Mouse (Mus musculus) T-helper 1 cell (primary cell): Measurements from ENCODE around the gene Fcho2.

ENCODE experiments used
- in situ Hi-C: fragments of 300-600 bp; cut with MboI, MseI; formaldehyde crosslinking; loops from one replicate; pipeline ENCODE4 v1.15.1; 2025; ENCODE audit warnings: high pct_unique_total_duplicates

Fcho2 gene

DNA sequence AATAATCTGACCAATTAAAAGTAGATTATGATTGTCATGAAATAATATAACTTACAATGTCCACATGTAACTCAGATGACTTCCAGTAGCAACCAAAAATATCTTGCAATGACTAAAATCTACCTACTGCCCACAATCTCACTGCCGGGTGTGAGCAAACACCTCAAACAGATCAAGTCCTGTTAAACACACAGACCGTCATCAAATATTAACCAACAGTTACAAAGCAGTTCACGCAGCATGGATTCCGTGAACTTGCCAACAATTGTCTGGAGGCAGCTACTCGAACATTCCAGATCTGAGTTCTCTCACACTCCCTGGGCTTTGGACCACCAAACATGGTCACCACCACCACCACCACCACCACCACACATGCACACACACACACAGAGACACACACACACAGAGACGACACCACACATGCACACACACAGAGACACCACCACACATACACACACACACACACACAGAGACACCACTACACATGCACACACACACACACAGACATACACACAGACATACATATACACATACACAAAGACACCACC lies 99.7 kb downstream of the Fcho2 start:
- in situ Hi-C loops: no loop called here

DNA sequence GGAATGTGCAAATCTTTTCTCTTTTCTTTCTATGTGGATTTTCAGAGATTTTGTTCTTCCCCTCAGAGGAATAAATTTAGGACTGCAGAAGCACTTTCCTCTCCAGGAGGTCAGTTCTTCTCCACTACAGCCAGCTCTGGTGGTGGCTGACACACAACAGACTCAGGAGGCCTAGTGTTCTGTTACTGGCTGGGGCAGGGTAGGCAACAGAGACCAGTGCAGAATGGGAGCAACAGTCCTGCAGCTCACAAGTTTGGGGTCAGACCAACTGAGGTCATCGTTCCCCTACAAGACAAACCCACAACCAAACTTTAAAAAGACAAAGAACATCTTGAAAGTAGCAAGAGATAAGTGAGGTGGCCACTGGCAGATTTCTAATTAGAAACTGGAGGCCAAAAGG lies 104.6 kb downstream of the Fcho2 start:
- in situ Hi-C loops: no loop called here

DNA sequence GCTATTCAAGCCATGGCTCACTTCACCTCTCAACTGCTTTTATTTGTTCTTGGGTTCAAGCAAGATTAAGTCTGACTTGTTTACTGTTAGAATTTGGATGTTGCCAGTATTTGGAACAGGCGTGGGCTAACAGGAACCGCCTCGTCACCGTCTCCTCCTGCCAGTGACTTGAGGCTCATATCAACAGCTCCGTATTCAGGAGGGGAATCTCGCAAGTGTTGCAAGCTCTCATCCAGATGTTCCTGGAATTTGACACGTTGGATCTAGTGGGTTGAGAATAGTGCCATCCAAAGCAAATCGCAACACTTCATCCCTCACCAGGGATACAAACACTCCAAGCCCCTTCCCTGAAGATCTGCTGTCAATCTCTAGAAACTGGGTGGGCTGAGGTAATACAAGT lies 105.0 kb downstream of the Fcho2 start:
- in situ Hi-C loops: no loop called here

DNA sequence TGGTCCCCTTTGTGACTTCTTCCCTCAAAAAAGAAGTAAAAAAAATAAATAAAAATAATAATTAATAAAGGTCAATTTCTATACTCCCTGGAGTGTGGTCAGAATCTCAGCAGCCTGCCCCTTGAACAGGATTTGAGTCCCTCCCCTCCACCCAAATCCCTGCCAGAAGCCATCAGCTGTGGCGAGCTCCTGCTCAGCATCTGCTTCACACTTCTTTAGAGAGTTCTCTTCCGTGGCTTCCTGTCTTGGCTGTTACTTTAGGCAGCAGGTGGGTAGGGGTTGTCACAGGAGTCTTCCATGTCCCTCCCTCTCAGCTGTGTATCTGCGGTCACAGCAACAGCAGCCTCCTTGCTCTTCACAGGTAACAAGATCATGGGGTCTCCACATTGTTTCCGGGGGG lies 109.7 kb downstream of the Fcho2 start:
- in situ Hi-C loops: no loop called here

DNA sequence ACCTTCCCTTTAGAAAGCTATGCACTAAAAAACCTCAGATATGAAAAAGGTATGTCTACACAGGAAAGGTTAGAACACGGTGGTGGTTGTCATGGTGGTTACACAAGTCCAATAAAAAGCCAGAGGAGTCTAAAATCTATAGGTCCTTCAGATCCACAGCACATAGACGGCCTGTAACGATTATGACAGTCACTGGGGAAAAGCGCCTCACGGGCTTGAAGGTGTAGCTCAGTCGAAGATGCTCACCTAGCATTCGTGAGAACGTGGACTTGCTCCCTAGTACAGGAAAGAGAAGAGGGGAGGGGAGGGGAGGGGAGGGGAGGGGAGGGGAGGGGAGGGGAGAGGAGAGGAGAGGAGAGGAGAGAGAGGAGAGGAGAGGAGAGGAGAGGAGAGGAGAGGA lies 111.5 kb downstream of the Fcho2 start:
- in situ Hi-C loops: no loop called here

DNA sequence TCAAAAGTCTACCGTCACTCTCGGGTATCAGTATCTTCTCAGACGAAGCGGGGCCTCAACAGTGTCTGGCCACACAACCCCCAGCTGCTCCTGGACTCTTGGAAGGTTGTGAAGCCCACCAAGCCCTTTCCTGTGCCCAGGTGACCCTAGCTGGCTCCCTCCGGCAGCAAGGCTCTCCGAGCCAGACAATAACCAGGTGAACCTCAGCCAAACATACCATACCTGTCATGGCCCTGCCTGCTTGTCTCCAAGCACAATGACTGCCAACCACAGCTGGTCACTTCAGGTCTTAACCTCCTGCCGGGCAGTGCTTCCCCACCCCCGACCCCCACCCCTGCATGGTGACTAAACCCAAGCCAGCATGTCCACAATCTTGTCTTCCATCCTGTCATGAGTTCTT lies 112.9 kb downstream of the Fcho2 start:
- in situ Hi-C loops: no loop called here

DNA sequence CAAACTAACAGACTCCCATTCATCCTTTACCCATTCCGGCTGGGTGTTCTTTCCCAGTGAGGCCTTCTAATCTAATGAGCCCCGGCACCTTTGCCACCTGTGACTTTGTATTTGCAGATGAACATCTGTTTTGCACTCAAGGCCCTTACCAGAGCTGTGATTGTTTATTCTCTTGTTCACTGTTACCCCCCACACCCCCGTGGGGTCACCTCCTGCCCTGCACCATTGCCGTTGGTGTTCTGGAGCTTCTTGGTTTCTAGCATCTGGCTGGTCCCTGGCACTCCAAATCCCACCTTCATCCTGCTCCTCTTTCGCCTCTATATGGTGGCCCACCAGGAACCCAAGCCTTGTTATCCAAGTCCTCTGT lies 114.0 kb downstream of the Fcho2 start:
- in situ Hi-C loops: no loop called here

DNA sequence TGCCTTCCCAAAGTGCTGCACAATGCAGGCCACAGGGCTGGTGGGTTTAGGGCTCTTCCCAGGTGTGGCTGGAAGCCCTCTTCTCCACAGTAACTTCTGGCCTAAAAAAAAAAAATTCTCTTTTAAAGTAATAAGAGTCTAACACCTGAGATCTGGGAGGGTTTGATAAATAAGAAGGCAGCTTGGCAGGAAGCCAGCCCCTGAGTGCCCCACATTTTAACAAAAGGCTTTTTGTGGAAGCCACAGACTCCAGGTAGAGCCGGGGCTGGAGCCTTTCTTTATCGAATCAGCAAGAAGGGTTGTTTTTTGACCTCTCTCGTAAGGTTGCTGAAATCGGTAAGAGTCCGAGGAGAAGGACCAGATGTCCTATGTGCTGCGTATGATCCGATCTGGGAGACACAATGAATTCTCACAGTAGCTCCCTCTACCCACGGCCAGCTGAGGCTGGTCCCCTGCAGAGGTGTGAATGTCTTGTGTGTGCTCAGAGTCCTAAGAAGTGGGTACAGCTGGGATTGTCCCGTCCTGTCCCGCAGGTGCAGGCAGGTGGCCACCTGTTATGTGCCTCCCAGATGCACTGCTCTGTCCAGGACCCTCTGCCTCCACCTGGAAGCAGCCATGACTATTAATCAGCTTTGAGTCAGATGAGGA lies 114.5 kb downstream of the Fcho2 start:
- in situ Hi-C loops: no loop called here

DNA sequence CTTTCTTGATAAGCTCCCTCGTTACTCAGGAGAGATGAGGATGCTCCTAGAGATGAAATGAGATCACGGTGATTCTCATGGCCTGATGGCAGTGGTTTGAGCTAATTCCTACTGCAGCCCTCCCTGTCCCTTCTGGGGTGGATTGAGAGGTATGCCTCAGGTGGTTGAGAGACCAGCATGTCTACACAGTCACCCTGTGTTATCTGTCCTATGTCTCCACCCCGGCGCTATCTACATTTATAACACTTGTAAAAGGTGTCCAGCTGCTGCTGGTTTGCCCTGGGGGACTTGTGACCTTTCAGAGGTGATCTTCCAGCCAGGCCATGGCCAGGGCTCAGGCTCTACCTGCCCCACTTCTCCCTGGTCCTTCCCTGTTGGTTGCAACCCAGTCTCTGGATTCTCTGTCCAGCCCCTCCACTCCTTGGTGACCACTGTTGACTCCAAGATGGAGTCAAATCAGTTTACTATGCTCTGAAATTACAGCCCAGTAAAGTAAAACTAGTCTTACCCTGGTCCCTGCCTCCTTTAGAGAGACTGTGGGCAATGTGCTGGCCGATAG lies 115.2 kb downstream of the Fcho2 start:
- in situ Hi-C loops: no loop called here

DNA sequence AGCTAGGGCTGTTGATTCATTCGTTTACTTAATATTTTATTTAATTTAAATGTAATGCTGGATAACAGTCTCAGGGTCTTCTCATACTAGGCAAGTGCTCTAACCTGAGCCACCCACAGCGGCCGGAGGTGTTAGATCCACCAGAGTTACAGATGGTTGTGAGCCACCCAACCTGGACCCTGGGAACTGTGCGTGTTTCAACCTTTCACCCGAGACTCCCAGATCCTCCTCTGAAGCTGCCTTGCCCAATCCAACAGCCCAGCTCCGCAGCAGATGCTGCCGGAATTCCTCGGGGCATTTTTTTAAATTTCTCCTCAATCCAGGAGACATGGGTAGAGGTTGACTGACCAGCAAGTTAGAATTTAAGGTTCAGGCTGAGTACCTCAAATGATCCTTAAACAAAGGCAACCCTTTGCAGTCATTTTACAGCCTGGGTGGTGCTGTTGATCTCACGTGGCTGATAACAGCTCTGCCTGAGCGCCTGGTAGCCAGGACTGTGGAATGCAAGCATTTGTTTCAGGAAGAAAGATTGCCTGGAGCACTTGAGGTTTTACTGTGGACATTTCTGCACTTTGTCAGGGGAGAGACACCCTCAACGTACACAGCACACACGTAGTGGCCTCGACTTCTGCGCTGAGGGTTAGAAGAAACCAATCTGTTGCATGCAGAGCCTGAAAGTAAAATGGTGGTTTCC lies 116.1 kb downstream of the Fcho2 start:
- in situ Hi-C loops: no loop called here

DNA sequence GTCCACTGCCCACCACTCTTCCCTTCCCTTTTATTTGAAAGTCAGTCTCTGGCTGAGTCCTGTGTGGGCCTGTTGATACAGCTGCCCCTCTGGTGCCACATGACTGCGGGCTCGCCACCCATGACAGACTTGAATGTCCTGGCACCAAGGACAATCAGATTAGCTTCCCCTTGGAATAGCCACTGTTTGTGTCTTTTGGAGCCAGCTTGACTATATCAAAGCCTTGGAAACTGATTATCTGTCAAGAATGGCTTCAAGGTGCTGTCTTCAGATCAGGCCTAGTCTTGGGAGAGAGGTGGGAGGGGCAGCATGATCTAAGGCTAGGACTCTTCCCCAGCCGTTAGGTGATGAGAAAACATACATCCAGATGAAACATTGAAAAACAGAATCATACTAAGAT lies 118.5 kb downstream of the Fcho2 start:
- in situ Hi-C loops: no loop called here

DNA sequence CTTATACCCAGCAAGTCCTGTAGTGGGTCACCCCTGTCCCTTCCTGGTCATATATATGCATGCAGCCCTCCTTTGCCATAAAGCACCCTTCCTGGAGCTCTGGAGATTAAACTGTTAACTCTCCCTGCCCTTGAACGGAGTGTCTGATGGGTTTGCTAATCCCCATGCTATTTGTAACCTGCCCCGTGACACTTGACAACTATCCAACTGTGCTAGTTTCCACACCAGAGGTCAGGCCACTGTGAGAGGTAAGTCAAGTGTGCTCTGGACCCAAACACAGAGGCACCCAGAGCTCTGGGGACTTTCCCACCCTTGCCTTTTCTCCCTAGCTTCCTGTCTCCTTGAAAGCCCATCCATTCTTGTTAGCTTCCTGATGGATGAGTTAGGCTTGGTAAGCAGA lies 119.7 kb downstream of the Fcho2 start:
- in situ Hi-C loops: no loop called here

DNA sequence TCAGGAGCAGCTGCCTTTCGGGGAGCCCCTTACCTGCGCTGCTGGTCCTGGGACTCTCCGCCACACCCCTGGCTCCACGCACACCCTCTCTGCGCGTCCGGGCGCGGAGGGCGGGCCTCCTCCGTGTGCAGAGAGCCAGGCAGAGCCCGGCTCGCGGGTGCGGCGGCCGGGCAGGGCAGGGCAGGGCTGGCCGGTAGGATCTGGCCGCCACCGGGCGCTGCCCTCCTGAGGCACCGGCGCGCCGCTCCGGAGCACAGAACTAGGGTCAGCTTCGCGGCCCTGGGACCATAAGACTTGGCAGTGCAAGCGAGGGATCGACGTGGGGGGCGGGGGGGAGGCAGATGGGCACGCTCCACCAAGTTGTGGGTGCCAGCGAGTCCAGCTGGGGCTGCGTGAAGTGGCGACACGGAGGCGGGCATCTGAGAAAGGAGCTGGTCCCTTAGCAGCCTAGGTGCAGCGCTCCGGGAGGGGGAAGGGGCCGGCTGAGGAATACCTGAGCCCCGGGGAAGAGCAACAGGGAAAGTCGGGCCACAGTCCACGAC lies 120.4 kb downstream of the Fcho2 start, which contains the start of gene Tmem171:
Tmem171 (minus strand) TSS at position 62 of the 542 bp plus-strand sequence.
- in situ Hi-C loops: loop anchor here (5.0 kb wide), 1 partner anchor 53 kb away; no protein-coding TSS in a partner anchor

DNA sequence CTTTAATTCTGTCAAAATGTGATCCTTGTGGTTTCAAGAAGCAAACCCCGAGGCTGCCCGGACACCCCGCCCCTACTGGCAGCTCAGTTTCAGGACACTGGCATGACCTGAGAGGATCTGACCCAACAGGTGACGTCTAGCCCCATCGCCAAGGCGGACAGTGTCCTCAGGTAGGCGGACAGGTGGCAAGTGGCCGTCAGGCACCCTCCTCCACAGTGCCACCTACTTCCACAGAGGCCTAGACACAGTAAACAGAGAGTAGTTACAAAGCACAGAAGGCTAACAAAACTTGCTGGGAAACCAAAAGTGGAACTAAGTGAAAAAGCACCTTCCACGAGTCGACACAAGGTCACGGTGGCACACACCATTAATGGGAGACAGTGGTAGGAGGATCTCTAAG lies 121.9 kb downstream of the Fcho2 start:
- in situ Hi-C loops: loop anchor here (5.0 kb wide), 1 partner anchor 51 kb away; no protein-coding TSS in a partner anchor

DNA sequence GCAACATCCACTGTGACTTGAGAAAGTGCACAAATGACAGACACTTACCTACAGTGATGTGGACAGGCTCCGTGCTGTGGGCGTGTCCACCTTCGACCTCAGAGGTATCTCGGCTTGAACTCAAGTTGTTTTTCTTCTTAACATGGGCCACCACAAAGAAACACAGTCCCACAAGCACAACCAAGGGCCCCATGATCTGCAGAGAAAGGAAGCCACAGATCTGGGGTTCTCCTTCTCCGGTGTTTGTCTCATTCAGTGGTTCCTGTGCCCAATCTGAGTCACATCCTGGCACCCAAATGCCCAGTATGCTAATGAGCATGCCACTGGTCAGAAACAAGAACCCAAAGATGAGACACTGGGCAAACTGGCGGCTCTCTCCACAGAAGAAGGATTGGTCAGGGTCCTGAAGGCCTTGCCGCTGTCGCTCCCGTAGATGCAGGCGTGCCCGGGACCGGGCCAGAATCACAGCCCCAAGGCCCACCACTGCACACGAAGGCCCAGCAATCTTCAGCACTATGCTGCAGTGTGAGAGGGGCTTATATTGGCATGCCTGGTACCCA lies 123.2 kb downstream of the Fcho2 start:
- in situ Hi-C loops: loop anchor here (5.0 kb wide), 1 partner anchor 50 kb away; no protein-coding TSS in a partner anchor

DNA sequence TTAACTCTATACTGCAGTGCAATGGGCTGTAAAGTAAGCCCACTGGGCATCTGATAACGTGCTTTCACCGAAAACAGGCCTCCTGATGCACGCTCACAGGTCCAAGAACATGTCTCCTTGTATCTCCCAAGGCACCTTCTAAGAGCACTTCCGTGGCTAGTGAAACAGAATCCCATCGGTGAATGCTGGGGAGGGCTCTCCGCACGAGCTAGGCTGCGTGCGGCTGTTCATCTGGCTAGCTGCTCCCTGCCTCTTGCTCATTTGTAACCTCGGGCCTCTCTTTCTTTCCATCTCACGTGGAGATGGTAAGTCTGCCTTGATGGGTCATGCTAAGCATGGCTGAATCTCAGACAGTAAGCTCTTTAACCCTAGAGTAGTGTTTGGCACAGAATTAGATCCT lies 124.4 kb downstream of the Fcho2 start:
- in situ Hi-C loops: loop anchor here (5.0 kb wide), 1 partner anchor 49 kb away; no protein-coding TSS in a partner anchor

DNA sequence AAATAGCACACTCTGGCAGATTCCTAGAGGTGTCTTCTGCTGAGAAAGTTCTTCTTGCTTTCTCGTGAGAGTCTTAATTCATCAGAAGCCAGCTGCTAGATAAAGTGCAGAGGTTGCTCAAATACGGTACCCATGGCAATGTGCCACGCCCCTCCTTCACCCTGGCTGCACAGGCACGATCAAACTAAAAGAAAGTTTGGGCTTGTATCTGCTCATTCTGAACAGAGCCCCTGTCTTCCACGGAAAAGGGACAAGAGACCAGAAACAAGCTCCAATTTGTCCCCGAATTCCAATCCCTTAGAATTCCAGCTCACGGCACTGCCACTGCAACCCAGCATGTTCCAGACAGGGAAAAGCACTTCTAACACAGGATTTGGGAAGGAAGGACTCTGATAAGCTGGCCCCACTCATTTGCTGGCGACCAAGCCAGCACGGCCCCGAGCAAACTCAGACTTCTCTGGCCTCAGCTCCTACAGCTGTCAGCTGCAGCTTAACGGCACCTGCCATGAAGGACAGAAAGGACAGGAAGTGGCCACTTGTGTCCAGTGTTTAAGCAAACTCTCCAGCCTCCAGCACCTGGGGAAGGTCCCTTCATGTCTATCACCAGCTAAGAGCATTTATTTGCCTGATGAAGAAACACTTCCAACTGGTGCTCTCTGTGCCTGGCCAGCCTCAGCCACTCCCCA lies 125.5 kb downstream of the Fcho2 start:
- in situ Hi-C loops: loop anchor here (5.0 kb wide), 1 partner anchor 47 kb away; no protein-coding TSS in a partner anchor

DNA sequence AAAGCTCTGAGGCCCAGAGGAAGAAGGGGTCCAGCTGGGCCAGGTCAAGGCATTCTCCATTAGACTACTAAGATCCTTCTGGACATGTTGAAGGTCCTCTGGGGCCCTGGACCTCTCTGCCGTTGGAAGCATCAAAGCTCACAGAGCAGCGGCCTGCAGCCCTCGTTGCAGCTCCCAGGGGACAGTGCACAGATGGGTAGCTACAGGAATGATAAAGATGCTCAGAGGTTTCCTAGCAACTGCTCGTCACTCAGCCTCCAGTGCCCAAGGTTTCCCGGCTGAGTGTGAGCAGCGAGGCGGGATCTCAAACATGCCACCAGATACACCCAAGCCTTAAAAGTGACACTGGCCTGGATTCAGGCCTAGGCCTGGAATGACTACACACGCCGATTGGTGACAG lies 127.3 kb downstream of the Fcho2 start:
- in situ Hi-C loops: no loop called here

DNA sequence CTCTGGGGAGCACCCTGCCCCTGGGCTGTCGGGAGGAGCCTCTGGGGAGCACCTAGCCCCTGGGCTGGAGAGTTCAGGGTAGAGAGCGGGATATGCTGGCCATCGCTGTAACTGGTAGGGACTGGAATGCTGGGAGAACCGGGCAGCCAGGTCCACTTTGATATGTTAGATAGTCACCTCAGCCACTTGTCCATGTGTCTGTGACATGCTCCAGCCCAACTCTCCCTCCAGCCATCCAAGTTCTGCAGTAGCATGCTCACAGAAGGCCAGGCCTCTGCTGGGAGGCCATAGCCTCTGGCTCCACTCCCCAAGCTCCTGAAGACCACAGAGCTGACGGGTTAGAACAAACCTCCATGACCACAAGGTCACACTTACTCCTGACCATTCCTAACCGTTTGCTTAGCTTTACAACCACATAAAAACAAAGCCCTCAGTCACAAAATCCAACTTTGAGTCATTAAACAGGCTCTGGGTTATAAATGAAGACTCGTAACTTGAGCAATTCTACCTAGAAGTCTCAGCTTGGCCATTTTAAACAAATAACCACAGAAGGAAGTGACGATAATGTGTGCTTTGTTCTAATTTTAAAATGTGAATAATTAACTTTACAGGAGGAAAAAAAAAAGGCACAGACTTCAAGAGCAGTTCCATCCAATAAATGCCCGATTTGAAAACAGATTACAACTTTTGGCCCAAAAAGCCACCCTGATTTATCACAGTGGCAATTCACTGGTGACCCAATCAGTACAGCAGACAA lies 130.9 kb downstream of the Fcho2 start:
- in situ Hi-C loops: no loop called here

DNA sequence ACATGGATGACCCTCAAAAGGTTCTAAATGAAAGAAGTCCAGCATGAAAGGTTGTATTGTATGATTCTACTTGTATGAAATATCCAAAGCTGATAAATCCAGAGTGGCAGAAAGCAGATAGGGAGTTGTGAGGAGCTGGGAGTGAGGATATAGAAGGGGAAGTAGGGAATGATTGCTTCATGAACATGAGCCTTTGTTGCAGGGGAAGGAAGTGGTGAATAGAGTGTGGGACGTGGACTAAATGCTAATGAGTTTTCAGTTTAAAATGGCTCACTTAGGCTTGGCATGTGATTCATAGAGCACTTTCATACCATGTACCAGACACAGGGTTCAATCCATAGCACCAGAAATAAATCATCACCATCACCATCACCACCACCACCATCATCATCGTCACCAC lies 131.8 kb downstream of the Fcho2 start:
- in situ Hi-C loops: no loop called here
